Mouse (Mus musculus): ENCODE measurements around the gene Zmiz1. TPM values are rescaled to one million over a fixed set of nuclear protein-coding genes. Genes with fewer than 3 reads are reported as not detected.
A peak's percentile ranks its signal among the peaks of the same experiment; 100 is the strongest.

The Zmiz1 gene
- polyA plus RNA-seq, 1 experiment from 2014 or later = 6.1 TPM

- Histone ChIP-seq H3K4me2 (ENCODE audit: low read depth, low read length) (no peak overlapping the region), H3K9ac (ENCODE audit: low read depth, low read length) (no peak overlapping the region), H3K27ac (ENCODE audit: low read length) (no peak overlapping the region), H3K36me3 (ENCODE audit: control insufficient read depth, insufficient read depth) (no peaks in the 10 kb centered on the region), H3K27me3 (ENCODE audit: control insufficient read depth, insufficient read depth, low read depth, low read length) (no peaks in the 10 kb centered on the region), H3K4me3 (ENCODE audit: low read depth, low read length) (no peak overlapping the region), H3K9me3 (replicated peaks; ENCODE audit: control insufficient read depth, low read length) (no peaks in the 10 kb centered on the region), H3K4me1 (ENCODE audit: control insufficient read depth, low read depth, low read length) (peaks cover 32% of the 10 kb centered on the region)
- WGBS (ENCODE audit: insufficient replicate concordance) = 23% methylated on average over 3 of the region's 3 CpGs
- peak; percentile 17; the same call in 1 of the 2 replicates for ATAC-seq (ENCODE audit: low read depth)
These were observed 41.6 kb downstream of the Zmiz1 start for GRCm38 (mm10) chr14:25500511-25501120.

GRCm38 (mm10) chr14:25501481-25501880, 42.5 kb downstream of the Zmiz1 start:
- no peaks in the 10 kb centered on the region for H3K27me3 ChIP-seq (ENCODE audit: control insufficient read depth, insufficient read depth, low read depth, low read length)
- WGBS (ENCODE audit: insufficient replicate concordance) = 69% methylated on average over 5 of the region's 5 CpGs
- no peak for ATAC-seq (ENCODE audit: low read depth)
- no peaks in the 10 kb centered on the region for H3K9me3 ChIP-seq (replicated peaks; ENCODE audit: control insufficient read depth, low read length)
- no peak overlapping the region for H3K9ac ChIP-seq (ENCODE audit: low read depth, low read length)
- no peaks in the 10 kb centered on the region; the same call in 1 of the 2 replicates for H3K36me3 ChIP-seq (ENCODE audit: control insufficient read depth, insufficient read depth)
- H3K4me2 ChIP-seq (ENCODE audit: low read depth, low read length) = no peak overlapping the region
- no peak overlapping the region for H3K27ac ChIP-seq (ENCODE audit: low read length)
- H3K4me1 ChIP-seq (ENCODE audit: control insufficient read depth, low read depth, low read length) = peaks cover 31% of the 10 kb centered on the region
- H3K4me3 ChIP-seq (ENCODE audit: low read depth, low read length) = no peak overlapping the region

GRCm38 (mm10) chr14:25502355-25502754, 43.4 kb downstream of the Zmiz1 start:
- Histone ChIP-seq H3K27me3 (ENCODE audit: control insufficient read depth, insufficient read depth, low read depth, low read length) (no peaks in the 10 kb centered on the region), H3K4me3 (ENCODE audit: low read depth, low read length) (no peak overlapping the region), H3K27ac (ENCODE audit: low read length) (no peak overlapping the region), H3K4me1 (ENCODE audit: control insufficient read depth, low read depth, low read length) (peaks cover 28% of the 10 kb centered on the region), H3K4me2 (ENCODE audit: low read depth, low read length) (no peak overlapping the region), H3K36me3 (ENCODE audit: control insufficient read depth, insufficient read depth) (no peaks in the 10 kb centered on the region; the same call in 1 of the 2 replicates), H3K9me3 (replicated peaks; ENCODE audit: control insufficient read depth, low read length) (no peaks in the 10 kb centered on the region), H3K9ac (ENCODE audit: low read depth, low read length) (no peak overlapping the region)
- ATAC-seq (ENCODE audit: low read depth) = no peak
- WGBS (ENCODE audit: insufficient replicate concordance) = 72% methylated on average over 3 of the region's 3 CpGs

GRCm38 (mm10) chr14:25504241-25504640, 45.3 kb downstream of the Zmiz1 start:
- Histone ChIP-seq H3K27me3 (ENCODE audit: control insufficient read depth, insufficient read depth, low read depth, low read length) (no peaks in the 10 kb centered on the region), H3K27ac (ENCODE audit: low read length) (no peak overlapping the region), H3K4me2 (ENCODE audit: low read depth, low read length) (no peak overlapping the region), H3K36me3 (ENCODE audit: control insufficient read depth, insufficient read depth) (no peaks in the 10 kb centered on the region; the same call in 1 of the 2 replicates), H3K9me3 (replicated peaks; ENCODE audit: control insufficient read depth, low read length) (no peaks in the 10 kb centered on the region), H3K4me1 (ENCODE audit: control insufficient read depth, low read depth, low read length) (peaks cover 35% of the 10 kb centered on the region), H3K9ac (ENCODE audit: low read depth, low read length) (no peak overlapping the region), H3K4me3 (ENCODE audit: low read depth, low read length) (no peak overlapping the region)
- 33% methylated on average over 3 of the region's 3 CpGs for WGBS (ENCODE audit: insufficient replicate concordance)
- ATAC-seq (ENCODE audit: low read depth) = no peak

GRCm38 (mm10) chr14:25505201-25505671, 46.3 kb downstream of the Zmiz1 start:
- H3K36me3 ChIP-seq (ENCODE audit: control insufficient read depth, insufficient read depth) = no peaks in the 10 kb centered on the region; the same call in 1 of the 2 replicates
- peak overlapping the region; percentile 45; the same call in 1 of the 2 replicates for H3K27ac ChIP-seq (ENCODE audit: low read length)
- peak; percentile 56 for ATAC-seq (ENCODE audit: low read depth)
- WGBS (ENCODE audit: insufficient replicate concordance) = 48% methylated on average over 6 of the region's 6 CpGs
- no peak overlapping the region for H3K4me3 ChIP-seq (ENCODE audit: low read depth, low read length)
- H3K27me3 ChIP-seq (ENCODE audit: control insufficient read depth, insufficient read depth, low read depth, low read length) = no peaks in the 10 kb centered on the region
- no peak overlapping the region for H3K9ac ChIP-seq (ENCODE audit: low read depth, low read length)
- no peak overlapping the region for H3K4me2 ChIP-seq (ENCODE audit: low read depth, low read length)
- no peaks in the 10 kb centered on the region for H3K9me3 ChIP-seq (replicated peaks; ENCODE audit: control insufficient read depth, low read length)
- H3K4me1 ChIP-seq (ENCODE audit: control insufficient read depth, low read depth, low read length) = peaks cover 45% of the 10 kb centered on the region

- no peaks in the 10 kb centered on the region; the same call in 1 of the 2 replicates for H3K36me3 ChIP-seq (ENCODE audit: control insufficient read depth, insufficient read depth)
- no peak overlapping the region for H3K4me2 ChIP-seq (ENCODE audit: low read depth, low read length)
- WGBS (ENCODE audit: insufficient replicate concordance) = 70% methylated on average over 13 of the region's 13 CpGs
- H3K9me3 ChIP-seq (replicated peaks; ENCODE audit: control insufficient read depth, low read length) = no peaks in the 10 kb centered on the region
- no peak overlapping the region for H3K9ac ChIP-seq (ENCODE audit: low read depth, low read length)
- no peak for ATAC-seq (ENCODE audit: low read depth)
- H3K27me3 ChIP-seq (ENCODE audit: control insufficient read depth, insufficient read depth, low read depth, low read length) = no peaks in the 10 kb centered on the region
- no peak overlapping the region for H3K4me3 ChIP-seq (ENCODE audit: low read depth, low read length)
- peak overlapping the region; percentile 30; the same call in 1 of the 2 replicates for H3K27ac ChIP-seq (ENCODE audit: low read length)
- H3K4me1 ChIP-seq (ENCODE audit: control insufficient read depth, low read depth, low read length) = peaks cover 63% of the 10 kb centered on the region
These were observed 49.2 kb downstream of the Zmiz1 start for GRCm38 (mm10) chr14:25508111-25508756.

GRCm38 (mm10) chr14:25508757-25509139, 49.8 kb downstream of the Zmiz1 start:
- no peaks in the 10 kb centered on the region; the same call in 1 of the 2 replicates for H3K36me3 ChIP-seq (ENCODE audit: control insufficient read depth, insufficient read depth)
- H3K4me3 ChIP-seq (ENCODE audit: low read depth, low read length) = no peak overlapping the region
- H3K9me3 ChIP-seq (replicated peaks; ENCODE audit: control insufficient read depth, low read length) = no peaks in the 10 kb centered on the region
- no peak overlapping the region for H3K9ac ChIP-seq (ENCODE audit: low read depth, low read length)
- H3K27ac ChIP-seq (ENCODE audit: low read length) = peak overlapping the region; percentile 30; the same call in 1 of the 2 replicates
- peak; percentile 66 for ATAC-seq (ENCODE audit: low read depth)
- peaks cover 65% of the 10 kb centered on the region for H3K4me1 ChIP-seq (ENCODE audit: control insufficient read depth, low read depth, low read length)
- WGBS (ENCODE audit: insufficient replicate concordance) = 77% methylated on average over 5 of the region's 5 CpGs
- no peaks in the 10 kb centered on the region for H3K27me3 ChIP-seq (ENCODE audit: control insufficient read depth, insufficient read depth, low read depth, low read length)
- no peak overlapping the region for H3K4me2 ChIP-seq (ENCODE audit: low read depth, low read length)

GRCm38 (mm10) chr14:25509450-25510129, 50.6 kb downstream of the Zmiz1 start:
- H3K27me3 ChIP-seq (ENCODE audit: control insufficient read depth, insufficient read depth, low read depth, low read length) = no peaks in the 10 kb centered on the region
- peaks cover 68% of the 10 kb centered on the region for H3K4me1 ChIP-seq (ENCODE audit: control insufficient read depth, low read depth, low read length)
- 82% methylated on average over 20 of the region's 20 CpGs for WGBS (ENCODE audit: insufficient replicate concordance)
- H3K9ac ChIP-seq (ENCODE audit: low read depth, low read length) = no peak overlapping the region
- ATAC-seq (ENCODE audit: low read depth) = no peak
- no peak overlapping the region for H3K4me2 ChIP-seq (ENCODE audit: low read depth, low read length)
- H3K9me3 ChIP-seq (replicated peaks; ENCODE audit: control insufficient read depth, low read length) = no peaks in the 10 kb centered on the region
- no peaks in the 10 kb centered on the region; the same call in 1 of the 2 replicates for H3K36me3 ChIP-seq (ENCODE audit: control insufficient read depth, insufficient read depth)
- peak overlapping the region; percentile 20; the same call in 1 of the 2 replicates for H3K27ac ChIP-seq (ENCODE audit: low read length)
- no peak overlapping the region for H3K4me3 ChIP-seq (ENCODE audit: low read depth, low read length)

Measured in liver, embryonic 16.5 days (tissue).